Mouse (Mus musculus) frontal cortex, postnatal 25 days (tissue): ENCODE data around the gene Ndel1.

ENCODE experiments used
- DNase-seq, 2 experiments: peaks; one replicate each; pipeline ENCODE4 v3.0.0; 2022; ENCODE audit warnings: low spot score in 2 of 2

Gene Ndel1

GRCm38 (mm10) chr11:68893911-68894464 is 22.3 kb upstream of the Ndel1 start:
- DNase-seq: no peak

GRCm38 (mm10) chr11:68892233-68892832 is 20.7 kb upstream of the Ndel1 start:
- no peak for DNase-seq

GRCm38 (mm10) chr11:68891823-68892222 is 20.2 kb upstream of the Ndel1 start:
- DNase-seq: no peak

GRCm38 (mm10) chr11:68890625-68891024 is 19.0 kb upstream of the Ndel1 start:
- no peak for DNase-seq

GRCm38 (mm10) chr11:68888653-68889052 is 17.0 kb upstream of the Ndel1 start:
- DNase-seq: no peak

- no peak for DNase-seq
Observed at GRCm38 (mm10) chr11:68888253-68888652, 16.6 kb upstream of the Ndel1 start, which contains the start of gene Rnf222. Gene Rnf222, plus strand, starts transcription at chr11:68888553.

GRCm38 (mm10) chr11:68886091-68886490 is 14.4 kb upstream of the Ndel1 start:
- no peak for DNase-seq

GRCm38 (mm10) chr11:68884368-68884767 is 12.7 kb upstream of the Ndel1 start:
- DNase-seq: no peak

- no peak for DNase-seq
Observed at GRCm38 (mm10) chr11:68883843-68884242, 12.2 kb upstream of the Ndel1 start.

GRCm38 (mm10) chr11:68882107-68882506 is 10.4 kb upstream of the Ndel1 start:
- DNase-seq: no peak

GRCm38 (mm10) chr11:68878811-68879210 is 7.2 kb upstream of the Ndel1 start:
- no peak for DNase-seq

GRCm38 (mm10) chr11:68874841-68875240 is 3.2 kb upstream of the Ndel1 start:
- no peak for DNase-seq

GRCm38 (mm10) chr11:68871277-68871676 is 381 bp downstream of the Ndel1 start:
- no peak for DNase-seq

GRCm38 (mm10) chr11:68864544-68865189 is 7.0 kb downstream of the Ndel1 start:
- no peak for DNase-seq

GRCm38 (mm10) chr11:68863631-68864091 is 8.0 kb downstream of the Ndel1 start:
- no peak for DNase-seq

- no peak for DNase-seq
Observed at GRCm38 (mm10) chr11:68862260-68862659, 9.4 kb downstream of the Ndel1 start.

GRCm38 (mm10) chr11:68859943-68860593 is 11.6 kb downstream of the Ndel1 start:
- no peak for DNase-seq

GRCm38 (mm10) chr11:68857329-68857728 is 14.3 kb downstream of the Ndel1 start:
- DNase-seq: no peak

- no peak for DNase-seq
Observed at GRCm38 (mm10) chr11:68854621-68855020, 17.0 kb downstream of the Ndel1 start.

GRCm38 (mm10) chr11:68853611-68854401 is 17.9 kb downstream of the Ndel1 start:
- no peak for DNase-seq

- DNase-seq: peak; percentile 98 to 99
Observed at GRCm38 (mm10) chr11:68852932-68853409, 18.7 kb downstream of the Ndel1 start.

- DNase-seq: no peak
Observed at GRCm38 (mm10) chr11:68852486-68852901, 19.2 kb downstream of the Ndel1 start.
